Mouse (Mus musculus) neural tube, embryonic 10.5 days (tissue): ENCODE results near the gene Sdk1.
A peak's percentile ranks its signal among the peaks of the same experiment; 100 is the strongest.

Experiments used
- DNase-seq: peaks from one replicate; pipeline ENCODE4 v3.0.0-alpha.2; 2017; ENCODE audit warnings: low spot score; ENCODE audit errors: extremely low spot score

Sdk1 gene

GRCm38 (mm10) chr5:141324910-141325309, 83.6 kb downstream of the Sdk1 start:
- DNase-seq = no peak

DNA sequence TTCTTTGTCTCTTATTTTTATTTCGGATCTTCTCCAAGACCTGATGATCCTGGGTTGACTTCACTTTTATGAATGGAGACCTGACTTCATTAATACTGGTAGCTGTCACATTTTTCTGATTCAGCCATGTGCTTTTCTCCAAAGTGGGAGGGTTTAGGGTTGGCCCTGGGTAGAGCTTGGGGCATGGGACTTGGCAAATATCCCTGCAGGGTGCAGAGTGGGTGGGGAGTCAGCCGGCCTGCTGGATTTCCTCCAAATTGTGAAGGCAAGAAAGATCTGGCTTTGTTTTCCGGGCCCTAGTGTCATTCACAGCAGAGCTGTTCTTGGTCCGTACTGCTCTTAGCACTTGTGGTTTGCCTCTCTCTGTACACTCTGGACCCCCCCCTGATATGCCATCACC, 103.1 kb downstream of the Sdk1 start:
- peak; percentile 7 for DNase-seq

- peak; percentile 6 for DNase-seq
Observed at GRCm38 (mm10) chr5:141345476-141345875, 104.2 kb downstream of the Sdk1 start.

GRCm38 (mm10) chr5:141362676-141363075, 121.4 kb downstream of the Sdk1 start:
- no peak for DNase-seq

DNA sequence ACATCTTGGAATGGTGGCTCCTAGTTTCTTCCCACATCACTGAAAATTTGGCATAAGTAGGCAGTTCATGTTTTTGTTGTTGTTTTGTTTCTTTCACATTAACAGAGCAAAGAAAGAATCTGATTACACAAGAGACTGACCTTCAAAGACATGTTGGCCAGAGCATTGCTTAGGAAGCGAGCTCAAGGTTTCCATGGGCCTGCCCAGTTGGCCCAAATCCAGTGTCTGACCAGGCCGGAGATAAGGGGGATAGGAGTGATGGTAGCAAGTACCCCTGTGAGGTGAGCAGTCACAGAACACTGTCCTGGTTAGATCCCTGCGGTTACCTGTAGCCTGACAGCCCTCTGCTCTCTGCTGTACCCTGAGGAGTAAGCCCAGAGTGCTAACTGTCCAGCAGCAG, 122.7 kb downstream of the Sdk1 start:
- DNase-seq = no peak

DNA sequence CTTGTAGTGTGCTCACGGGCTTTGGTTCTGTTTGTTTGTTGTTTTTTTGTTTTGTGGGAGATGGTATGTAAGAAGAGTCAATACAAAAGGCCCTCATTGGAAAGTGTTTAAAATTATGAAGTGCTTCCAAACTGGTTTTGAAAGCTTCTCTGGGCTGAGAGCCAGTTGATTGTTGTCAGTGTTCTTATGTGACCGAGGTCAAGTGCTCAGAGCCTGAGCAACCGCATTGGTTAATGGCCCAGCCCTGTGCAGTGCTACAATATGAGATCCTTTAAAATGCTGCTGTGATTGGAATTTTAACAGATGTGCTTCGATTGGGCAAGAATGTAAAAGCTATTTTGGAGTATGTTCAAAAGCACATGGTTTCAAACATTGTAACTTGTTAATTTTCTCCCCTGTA, 127.3 kb downstream of the Sdk1 start:
- no peak for DNase-seq

DNA sequence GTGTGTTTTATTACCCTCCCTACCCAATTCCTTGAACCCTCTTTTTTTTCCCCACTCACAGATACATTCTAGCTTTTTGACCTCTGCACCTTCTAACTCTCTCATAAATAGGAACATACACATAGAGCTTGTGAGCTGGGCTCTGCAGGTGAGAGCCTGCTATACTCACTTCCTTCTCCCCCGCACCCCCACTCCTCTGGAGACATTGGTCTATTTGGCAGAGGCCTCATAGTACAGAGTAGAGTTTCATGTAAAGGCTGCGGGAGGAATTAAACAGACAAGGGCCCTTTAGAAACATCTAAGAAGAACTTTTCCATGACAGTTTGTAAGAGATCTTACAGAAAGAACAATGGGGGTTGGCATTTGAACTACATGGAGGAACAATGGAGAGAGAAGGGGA, 133.5 kb downstream of the Sdk1 start:
- no peak for DNase-seq

GRCm38 (mm10) chr5:141379836-141380773, 138.8 kb downstream of the Sdk1 start:
- no peak for DNase-seq

DNA sequence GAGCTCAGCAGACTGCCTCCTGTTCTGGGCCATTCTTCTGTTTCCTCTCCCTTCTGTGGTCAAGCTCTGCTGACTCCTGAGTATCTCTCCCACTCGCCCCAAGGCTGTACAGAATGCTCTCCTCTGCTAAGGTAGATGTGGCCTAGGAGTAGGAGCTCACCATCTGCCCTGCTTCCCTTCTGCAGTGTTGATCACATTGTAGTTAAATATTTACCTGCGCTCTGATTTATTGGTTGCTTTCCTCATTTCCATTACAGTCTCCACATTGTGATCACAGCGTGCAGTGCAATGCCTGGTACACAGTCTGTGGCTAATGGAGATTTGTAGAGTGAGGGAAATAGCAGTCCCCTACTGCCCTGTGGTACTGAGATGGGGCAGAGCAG, 139.5 kb downstream of the Sdk1 start:
- DNase-seq = no peak

GRCm38 (mm10) chr5:141381581-141381980, 140.3 kb downstream of the Sdk1 start:
- no peak for DNase-seq

GRCm38 (mm10) chr5:141382246-141382835, 141.1 kb downstream of the Sdk1 start:
- DNase-seq = no peak

GRCm38 (mm10) chr5:141388451-141388850, 147.2 kb downstream of the Sdk1 start:
- DNase-seq = no peak

DNA sequence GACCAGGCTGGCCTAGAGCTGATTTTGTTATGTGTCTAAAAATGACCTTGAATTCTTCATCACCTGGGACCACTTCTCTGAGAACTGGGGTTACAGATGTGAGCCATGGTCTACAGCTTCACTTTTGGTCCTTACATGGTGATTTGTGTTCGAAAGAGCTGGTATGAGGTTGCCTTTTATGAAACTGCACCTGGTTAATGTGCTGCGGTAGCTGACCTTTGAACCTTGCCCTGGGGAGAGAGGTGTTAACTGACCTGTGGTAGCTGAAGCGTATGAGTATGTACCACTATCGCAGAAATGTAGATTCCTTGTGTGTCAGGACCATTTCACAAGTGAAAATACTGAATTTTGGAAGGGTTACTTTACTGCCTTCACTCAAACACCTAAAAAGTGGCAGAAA, 149.3 kb downstream of the Sdk1 start:
- DNase-seq = no peak

GRCm38 (mm10) chr5:141391153-141391552, 149.9 kb downstream of the Sdk1 start:
- no peak for DNase-seq

DNA sequence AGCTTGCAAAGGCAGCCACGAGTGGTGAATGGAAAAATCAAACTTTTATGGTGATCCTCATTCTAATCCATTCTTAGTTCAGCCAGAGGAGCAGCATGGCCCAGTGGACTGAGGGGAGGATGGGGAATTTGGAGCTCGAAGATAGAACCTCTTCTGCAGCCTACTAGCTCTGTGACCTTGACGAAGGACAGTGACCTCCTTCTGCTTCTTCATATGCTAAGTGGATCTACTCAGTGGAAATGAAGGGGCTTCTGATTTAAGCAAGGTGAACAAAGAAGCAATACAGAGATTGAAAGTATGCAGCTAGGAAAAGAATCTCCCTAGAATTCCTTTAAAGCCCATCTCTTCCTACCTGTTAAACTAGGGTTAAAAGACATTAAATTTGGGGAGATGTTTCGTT, 152.6 kb downstream of the Sdk1 start:
- no peak for DNase-seq

DNA sequence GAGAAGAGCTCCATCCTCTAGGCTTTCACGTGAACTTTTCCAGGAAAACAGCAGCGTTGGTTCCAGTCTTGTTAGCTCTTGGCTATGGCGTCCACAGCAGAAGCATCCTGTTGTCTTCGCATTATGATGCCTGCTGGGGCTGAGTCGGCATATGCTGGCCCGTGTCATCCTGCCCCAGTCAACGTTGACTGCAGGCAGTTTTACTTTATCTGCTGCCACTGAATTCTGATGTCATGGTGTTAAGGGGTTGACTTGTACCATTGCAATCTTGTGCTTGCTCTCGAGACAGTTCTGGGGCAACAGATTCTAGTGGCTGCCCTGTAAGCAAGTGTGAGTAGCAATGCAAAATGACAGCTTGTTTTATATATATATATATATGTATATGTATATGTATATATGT, 153.3 kb downstream of the Sdk1 start:
- DNase-seq = no peak

DNA sequence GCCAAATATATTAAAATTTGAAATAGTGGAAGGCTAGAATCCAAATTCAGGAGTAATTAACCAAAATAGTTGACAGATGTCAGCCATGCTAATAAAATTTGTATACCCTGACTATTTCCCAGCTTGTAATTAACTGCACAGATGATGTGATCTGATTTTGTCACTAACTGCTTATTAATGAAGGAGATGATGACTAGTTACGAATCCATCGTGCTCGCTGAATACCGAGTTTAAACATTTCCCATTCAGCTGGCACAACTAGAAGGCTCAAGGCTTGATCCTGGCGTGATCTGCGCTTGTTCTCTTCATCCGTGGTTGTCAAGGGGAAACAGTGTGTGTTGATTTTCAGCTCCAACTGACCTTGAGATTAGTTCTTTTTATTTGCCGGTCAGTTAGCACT, 162.5 kb downstream of the Sdk1 start:
- no peak for DNase-seq

DNA sequence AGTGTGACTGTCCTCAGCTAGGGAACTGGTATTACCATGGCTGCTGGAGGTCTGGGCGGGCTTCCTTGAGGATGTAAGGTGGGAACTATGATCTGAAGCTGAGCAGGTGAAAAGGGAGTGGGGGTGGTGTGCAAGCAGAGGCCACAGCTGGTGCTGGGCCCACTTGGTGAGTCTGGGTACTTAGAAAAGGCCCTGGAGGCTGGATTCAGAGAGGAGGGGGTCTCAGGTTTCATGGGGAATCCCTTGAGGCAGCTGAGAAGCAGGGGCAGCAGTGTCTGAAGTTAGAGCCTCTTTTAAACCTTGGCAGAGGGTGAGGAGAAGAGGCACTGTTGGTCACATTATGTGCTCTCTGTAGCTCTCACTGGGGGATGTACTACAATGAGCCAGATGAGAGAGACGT, 163.4 kb downstream of the Sdk1 start:
- DNase-seq = no peak

GRCm38 (mm10) chr5:141406926-141407325, 165.6 kb downstream of the Sdk1 start:
- DNase-seq = no peak

- DNase-seq = no peak
Observed at GRCm38 (mm10) chr5:141413013-141413412, 171.7 kb downstream of the Sdk1 start.

DNA sequence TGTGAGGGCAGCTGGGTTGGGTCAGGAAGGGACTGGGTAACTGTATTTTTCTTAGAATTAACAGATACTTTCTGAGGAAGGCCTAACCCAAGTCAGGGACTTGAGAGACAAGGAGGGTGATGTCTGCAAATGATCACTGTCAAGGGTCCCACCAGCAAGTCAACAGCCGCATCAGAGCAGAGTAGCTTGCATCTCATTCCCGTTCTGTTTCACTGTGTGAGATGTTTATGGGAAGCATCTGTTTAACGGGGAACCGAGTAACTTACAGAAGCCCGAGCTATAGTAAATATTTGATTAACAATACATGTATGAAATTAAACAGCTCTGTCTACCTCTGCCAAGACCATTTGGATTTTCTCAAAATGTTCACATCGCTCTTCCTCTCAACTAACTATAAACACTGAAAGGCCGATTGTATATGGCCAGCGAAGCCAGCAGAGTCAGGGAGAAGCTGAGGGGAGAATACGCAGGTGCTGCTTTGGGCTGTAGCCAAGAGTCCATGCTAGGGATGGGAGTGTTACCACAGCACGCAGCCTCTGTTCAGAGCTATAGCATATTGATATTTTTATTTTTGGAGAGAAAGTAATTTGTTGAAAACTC, 174.5 kb downstream of the Sdk1 start:
- DNase-seq = no peak

GRCm38 (mm10) chr5:141428132-141428531, 186.8 kb downstream of the Sdk1 start:
- DNase-seq = no peak

DNA sequence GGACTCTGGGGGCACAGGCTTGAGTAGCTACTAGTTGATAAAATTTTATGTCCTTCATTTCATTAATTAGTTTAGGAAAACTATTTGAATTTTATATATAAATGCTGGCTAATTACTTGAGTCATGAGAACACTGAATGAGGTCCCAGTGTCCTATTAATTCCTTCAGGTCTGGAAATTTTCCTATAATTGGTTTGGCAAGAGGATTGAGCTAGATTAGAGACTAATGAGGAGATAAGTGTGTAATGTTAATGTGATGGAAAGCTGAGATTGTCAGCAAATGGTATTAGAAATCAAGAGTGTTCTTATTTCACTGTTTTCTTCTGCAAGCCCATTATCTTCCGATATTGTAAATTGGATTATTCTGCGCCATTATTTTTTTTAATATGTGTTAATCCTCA, 192.0 kb downstream of the Sdk1 start:
- DNase-seq = no peak
